Mouse (Mus musculus) hindbrain, postnatal 0 days (tissue): ENCODE results near the gene Cables2. TPM values are rescaled to one million over a fixed set of nuclear protein-coding genes. Genes with fewer than 3 reads are reported as not detected.

Experiments used
- ATAC-seq: fragments of 200-750 bp; cut with Nextera tagmentation; 2 replicates; pipeline ENCODE4 v1.8.0; 2017; ENCODE audit warnings: mild to moderate bottlenecking, moderate TSS enrichment, moderate library complexity
- DNase-seq: peaks from one replicate; pipeline ENCODE4 v3.0.0-alpha.2; 2015; ENCODE audit warnings: low spot score
- H3K27ac ChIP-seq: fragments of 300-500 bp; sonication (generic); 2 replicates; pipeline ENCODE4 v1.5.1; 2014; ENCODE audit warnings: mild to moderate bottlenecking
- H3K27me3 ChIP-seq: fragments of 300-500 bp; sonication (generic); 2 replicates; pipeline ENCODE4 v1.6.1; 2014; ENCODE audit warnings: low read length, mixed read lengths; ENCODE audit not compliant: insufficient read depth
- H3K36me3 ChIP-seq: fragments of 300-500 bp; sonication (generic); 2 replicates; pipeline ENCODE4 v1.6.1; 2014; ENCODE audit warnings: low read length, mixed read lengths; ENCODE audit not compliant: insufficient read depth
- H3K4me1 ChIP-seq: fragments of 300-500 bp; sonication (generic); 2 replicates; pipeline ENCODE4 v1.6.1; 2014; ENCODE audit warnings: antibody characterized with exemption, low read length, mixed read lengths; ENCODE audit not compliant: insufficient read depth
- H3K4me2 ChIP-seq: fragments of 300-500 bp; sonication (generic); 2 replicates; pipeline ENCODE4 v1.6.1; 2014; ENCODE audit warnings: low read depth, mild to moderate bottlenecking, low read length, moderate library complexity, mixed read lengths
- H3K4me3 ChIP-seq: fragments of 300-500 bp; sonication (generic); 2 replicates; pipeline ENCODE4 v1.5.1; 2014; ENCODE audit warnings: low read length
- H3K9ac ChIP-seq: fragments of 300-500 bp; sonication (generic); replicated peaks from 2 replicates; pipeline ENCODE4 v1.6.1; 2014; ENCODE audit warnings: mild to moderate bottlenecking, low read length, moderate library complexity, mixed read lengths
- H3K9me3 ChIP-seq: fragments of 300-500 bp; sonication (generic); 2 replicates; pipeline ENCODE4 v1.6.1; 2016; ENCODE audit warnings: low read length, mixed read lengths
- CTCF ChIP-seq: IDR thresholded peaks from 2 replicates; pipeline ENCODE4 v1.5.1; 2016; ENCODE audit warnings: antibody characterized with exemption, control low read depth, low read depth
- WGBS: fragments of 180-500 bp; shearing (Covaris S2); extraction: QIAGEN DNeasy Blood & Tissue Kit; methylation state at CpG from one replicate; pipeline ENCODE4 v1.1.7; 2014; 5-methylcytosine and 5-hydroxymethylcytosine counted together
- polyA plus RNA-seq: library from polyadenylated mRNA; unstranded; fragments of >200 nt; fragmentation: Nextera tagmentation; extraction: Ambion mirVana; gene quantifications from 2 replicates; pipeline ENCODE4 v1.2.1, GENCODE M21; 2015
- total RNA-seq: library from RNA; depleted of rRNA; stranded (reverse); fragments of >200 nt; gene quantifications from 2 replicates; pipeline ENCODE4 v1.2.3, GENCODE M21; 2014

The Cables2 gene
- total and polyA plus RNA-seq, 2 experiments from 2014 or later, result 26.4 to 60.5 TPM

GRCm38 (mm10) chr2:180307680-180308079, 34.4 kb upstream of the Cables2 start:
- TF ChIP-seq CTCF, result no peak
- no peaks in the 10 kb centered on the region for H3K4me1 ChIP-seq
- no peak overlapping the region for H3K4me2 ChIP-seq
- H3K4me3 ChIP-seq, result no peak overlapping the region
- no peaks in the 10 kb centered on the region for H3K9me3 ChIP-seq
- no peaks in the 10 kb centered on the region for H3K36me3 ChIP-seq
- ATAC-seq (no peak), DNase-seq (no peak)
- H3K27ac ChIP-seq, result no peak overlapping the region
- H3K27me3 ChIP-seq, result no peaks in the 10 kb centered on the region
- WGBS, result 52% methylated on average over 2 of the region's 2 CpGs
- H3K9ac ChIP-seq, result no peak overlapping the region

GRCm38 (mm10) chr2:180306423-180307168, 33.3 kb upstream of the Cables2 start:
- WGBS, result 67% methylated on average over 8 of the region's 8 CpGs
- Histone ChIP-seq H3K4me2 (no peak overlapping the region), H3K4me1 (no peaks in the 10 kb centered on the region), H3K4me3 (no peak overlapping the region), H3K9me3 (0 out of 2 replicates have a peak, but pooled peaks cover 2% of the 10 kb centered on the region), H3K27ac (no peak overlapping the region), H3K27me3 (no peaks in the 10 kb centered on the region), H3K36me3 (no peaks in the 10 kb centered on the region), H3K9ac (no peak overlapping the region)
- ATAC-seq, result peak; percentile 49; the same call in 1 of the 2 replicates
- peak; percentile 58 for DNase-seq
- TF ChIP-seq CTCF, result no peak

- DNase-seq (no peak), ATAC-seq (no peak)
- H3K36me3 ChIP-seq, result no peaks in the 10 kb centered on the region
- 0 out of 2 replicates have a peak, but pooled peaks cover 2% of the 10 kb centered on the region for H3K9me3 ChIP-seq
- no peaks in the 10 kb centered on the region for H3K4me1 ChIP-seq
- no peak for TF ChIP-seq CTCF
- H3K27ac ChIP-seq, result no peak overlapping the region
- H3K4me2 ChIP-seq, result no peak overlapping the region
- H3K27me3 ChIP-seq, result no peaks in the 10 kb centered on the region
- WGBS, result 66% methylated on average over 2 of the region's 2 CpGs
- no peak overlapping the region for H3K4me3 ChIP-seq
- no peak overlapping the region for H3K9ac ChIP-seq
Observed at GRCm38 (mm10) chr2:180306009-180306408, 32.7 kb upstream of the Cables2 start.

- H3K9me3 ChIP-seq, result 0 out of 2 replicates have a peak, but pooled peaks cover 6% of the 10 kb centered on the region
- DNase-seq, result no peak
- H3K4me3 ChIP-seq, result no peak overlapping the region
- H3K27ac ChIP-seq, result no peak overlapping the region
- H3K36me3 ChIP-seq, result no peaks in the 10 kb centered on the region
- no peak overlapping the region for H3K9ac ChIP-seq
- ATAC-seq, result no peak
- no peaks in the 10 kb centered on the region for H3K27me3 ChIP-seq
- TF ChIP-seq CTCF, result no peak
- 95% methylated on average over 3 of the region's 3 CpGs for WGBS
- H3K4me2 ChIP-seq, result no peak overlapping the region
- no peaks in the 10 kb centered on the region for H3K4me1 ChIP-seq
Observed at GRCm38 (mm10) chr2:180305490-180305889, 32.2 kb upstream of the Cables2 start.

- H3K4me2 ChIP-seq, result no peak overlapping the region
- H3K36me3 ChIP-seq, result no peaks in the 10 kb centered on the region
- no peaks in the 10 kb centered on the region for H3K27me3 ChIP-seq
- H3K27ac ChIP-seq, result no peak overlapping the region
- DNase-seq (no peak), ATAC-seq (no peak)
- no peak overlapping the region for H3K9ac ChIP-seq
- 0 out of 2 replicates have a peak, but pooled peaks cover 6% of the 10 kb centered on the region for H3K9me3 ChIP-seq
- TF ChIP-seq CTCF, result no peak
- no peak overlapping the region for H3K4me3 ChIP-seq
- H3K4me1 ChIP-seq, result no peaks in the 10 kb centered on the region
- WGBS, result 49% methylated on average over 4 of the region's 4 CpGs
Observed at GRCm38 (mm10) chr2:180304554-180304953, 31.3 kb upstream of the Cables2 start.

- WGBS, result 93% methylated on average over 12 of the region's 12 CpGs
- ATAC-seq, result no peak
- Histone ChIP-seq H3K36me3 (no peaks in the 10 kb centered on the region), H3K4me1 (no peaks in the 10 kb centered on the region), H3K9me3 (0 out of 2 replicates have a peak, but pooled peaks cover 6% of the 10 kb centered on the region), H3K9ac (no peak overlapping the region), H3K27me3 (no peaks in the 10 kb centered on the region), H3K4me3 (no peak overlapping the region), H3K4me2 (no peak overlapping the region), H3K27ac (no peak overlapping the region)
- no peak for DNase-seq
- TF ChIP-seq CTCF, result no peak
Observed at GRCm38 (mm10) chr2:180303468-180303867, 30.2 kb upstream of the Cables2 start.

GRCm38 (mm10) chr2:180302201-180302600, 28.9 kb upstream of the Cables2 start:
- Histone ChIP-seq H3K36me3 (no peaks in the 10 kb centered on the region), H3K27ac (no peak overlapping the region), H3K9ac (no peak overlapping the region), H3K9me3 (0 out of 2 replicates have a peak, but pooled peaks cover 6% of the 10 kb centered on the region), H3K4me2 (no peak overlapping the region), H3K4me3 (no peak overlapping the region), H3K4me1 (no peaks in the 10 kb centered on the region), H3K27me3 (no peaks in the 10 kb centered on the region)
- DNase-seq (no peak), ATAC-seq (no peak)
- no peak for TF ChIP-seq CTCF
- WGBS, result 83% methylated on average over 4 of the region's 4 CpGs
